Mouse (Mus musculus): ENCODE data around the gene 1700125H20Rik. TPM values are rescaled to one million over a fixed set of nuclear protein-coding genes. Genes with fewer than 3 reads are reported as not detected.

The 1700125H20Rik gene
- total and polyA plus RNA-seq, 2 experiments from 2014 or later, result 2.8 TPM; not detected in 1

DNA sequence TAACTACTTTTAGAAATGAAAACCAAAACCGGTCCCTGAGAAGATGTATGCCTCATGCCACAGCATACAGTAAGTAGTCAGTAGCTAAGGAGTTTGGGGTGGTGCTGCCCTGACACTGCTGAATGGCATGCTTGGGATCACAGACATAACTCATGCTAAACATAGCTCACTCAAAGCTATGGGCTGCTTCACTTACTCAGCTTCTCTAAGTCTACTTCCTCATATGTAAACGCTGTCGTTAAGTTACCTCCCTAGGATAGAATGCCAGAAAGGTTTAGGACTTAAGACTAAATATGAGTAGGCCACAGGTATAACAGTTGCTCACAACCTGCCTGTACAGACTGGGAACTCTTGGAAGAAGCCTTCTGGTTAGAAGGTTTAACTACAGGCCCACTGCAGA lies 44.5 kb downstream of the 1700125H20Rik start:
- Histone ChIP-seq H3K9me3 (ENCODE audit: low read length) (no peaks in the 10 kb centered on the region), H3K4me3 (ENCODE audit: low read depth, low read length) (no peak overlapping the region), H3K27me3 (ENCODE audit: insufficient read depth, low read length) (no peaks in the 10 kb centered on the region), H3K4me2 (ENCODE audit: low read depth, low read length, poor library complexity, severe bottlenecking) (no peak overlapping the region), H3K4me1 (ENCODE audit: insufficient read depth, low read length) (no peaks in the 10 kb centered on the region), H3K9ac (replicated peaks; ENCODE audit: low read length, poor library complexity, severe bottlenecking) (no peak overlapping the region), H3K27ac (ENCODE audit: low read depth, low read length) (no peak overlapping the region), H3K36me3 (ENCODE audit: insufficient read depth, low read length) (peaks cover 28% of the 10 kb centered on the region)
- ATAC-seq (ENCODE audit: low FRiP score) (no peak), DNase-seq (ENCODE audit: low spot score) (no peak)
- TF ChIP-seq CTCF (IDR thresholded peaks at IDR 0.05), result no peak
- 97% methylated on average over 3 of the region's 3 CpGs for WGBS

GRCm38 (mm10) chr11:85219014-85219413 lies 48.8 kb downstream of the 1700125H20Rik start:
- H3K27ac ChIP-seq (ENCODE audit: low read depth, low read length), result no peak overlapping the region
- ATAC-seq (ENCODE audit: low FRiP score) (no peak), DNase-seq (ENCODE audit: low spot score) (no peak)
- no peaks in the 10 kb centered on the region for H3K27me3 ChIP-seq (ENCODE audit: insufficient read depth, low read length)
- H3K9ac ChIP-seq (replicated peaks; ENCODE audit: low read length, poor library complexity, severe bottlenecking), result no peak overlapping the region
- H3K9me3 ChIP-seq (ENCODE audit: low read length), result no peaks in the 10 kb centered on the region
- H3K4me3 ChIP-seq (ENCODE audit: low read depth, low read length), result no peak overlapping the region
- no peaks in the 10 kb centered on the region for H3K4me1 ChIP-seq (ENCODE audit: insufficient read depth, low read length)
- no peak for TF ChIP-seq CTCF (IDR thresholded peaks at IDR 0.05)
- no peak overlapping the region for H3K4me2 ChIP-seq (ENCODE audit: low read depth, low read length, poor library complexity, severe bottlenecking)
- 94% methylated on average over 3 of the region's 3 CpGs for WGBS
- peaks cover 8% of the 10 kb centered on the region for H3K36me3 ChIP-seq (ENCODE audit: insufficient read depth, low read length)

DNA sequence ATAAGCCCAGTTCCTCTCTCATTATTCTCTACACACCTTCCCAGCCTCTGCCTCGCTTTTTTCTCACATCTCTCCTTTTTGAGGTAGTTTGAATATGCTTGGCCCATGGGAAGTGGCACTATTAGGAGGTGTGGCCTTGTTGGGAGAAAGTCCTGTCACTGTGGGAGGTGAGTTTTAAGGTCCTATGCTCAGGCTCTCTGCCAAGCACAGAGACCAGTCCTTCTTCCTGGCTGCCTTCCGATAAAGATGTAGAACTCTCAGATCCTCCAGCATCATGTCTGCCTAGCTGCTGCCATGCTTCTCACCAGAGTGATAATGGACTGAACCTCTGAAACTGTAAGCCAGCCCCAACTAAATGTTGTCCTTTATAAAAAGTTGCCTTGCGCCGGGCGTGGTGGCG lies 52.4 kb downstream of the 1700125H20Rik start:
- Histone ChIP-seq H3K4me2 (ENCODE audit: low read depth, low read length, poor library complexity, severe bottlenecking) (no peak overlapping the region), H3K4me1 (ENCODE audit: insufficient read depth, low read length) (no peaks in the 10 kb centered on the region), H3K9me3 (ENCODE audit: low read length) (no peaks in the 10 kb centered on the region), H3K4me3 (ENCODE audit: low read depth, low read length) (no peak overlapping the region), H3K27ac (ENCODE audit: low read depth, low read length) (no peak overlapping the region), H3K9ac (replicated peaks; ENCODE audit: low read length, poor library complexity, severe bottlenecking) (no peak overlapping the region), H3K27me3 (ENCODE audit: insufficient read depth, low read length) (no peaks in the 10 kb centered on the region), H3K36me3 (ENCODE audit: insufficient read depth, low read length) (0 out of 2 replicates have a peak, but pooled peaks cover 3% of the 10 kb centered on the region)
- ATAC-seq (ENCODE audit: low FRiP score), result no peak
- WGBS, result 95% methylated on average over 6 of the region's 6 CpGs
- TF ChIP-seq CTCF (IDR thresholded peaks at IDR 0.05), result no peak
- DNase-seq (ENCODE audit: low spot score), result no peak

- ATAC-seq (ENCODE audit: low FRiP score), result no peak
- no peaks in the 10 kb centered on the region for H3K4me1 ChIP-seq (ENCODE audit: insufficient read depth, low read length)
- DNase-seq (ENCODE audit: low spot score), result no peak
- no peak overlapping the region for H3K4me2 ChIP-seq (ENCODE audit: low read depth, low read length, poor library complexity, severe bottlenecking)
- over 99% methylated on average over 3 of the region's 3 CpGs for whole genome bisulfite sequencing
- H3K4me3 ChIP-seq (ENCODE audit: low read depth, low read length), result no peak overlapping the region
- H3K36me3 ChIP-seq (ENCODE audit: insufficient read depth, low read length), result 0 out of 2 replicates have a peak, but pooled peaks cover 3% of the 10 kb centered on the region
- no peak overlapping the region for H3K27ac ChIP-seq (ENCODE audit: low read depth, low read length)
- no peaks in the 10 kb centered on the region for H3K27me3 ChIP-seq (ENCODE audit: insufficient read depth, low read length)
- no peaks in the 10 kb centered on the region for H3K9me3 ChIP-seq (ENCODE audit: low read length)
- H3K9ac ChIP-seq (replicated peaks; ENCODE audit: low read length, poor library complexity, severe bottlenecking), result no peak overlapping the region
- no peak for TF ChIP-seq CTCF (IDR thresholded peaks at IDR 0.05)
Observed at GRCm38 (mm10) chr11:85223248-85223647, 53.0 kb downstream of the 1700125H20Rik start.

Other genes starting within 250 kb of the 1700125H20Rik start
- gene Car4, start 212.6 kb upstream of the 1700125H20Rik start, total RNA-seq (2014; rRNA removed), result 0.71 and 1.5 TPM in 2 replicates
- 9.0 and 12.1 TPM in 2 replicates for gene Car4, start 212.6 kb upstream of the 1700125H20Rik start, polyA plus RNA-seq (2015; fragmentation: Nextera tagmentation; extraction: Ambion mirVana)
- gene Usp32, start 30.2 kb upstream of the 1700125H20Rik start, total RNA-seq (2014; rRNA removed), result 57.3 and 61.7 TPM in 2 replicates
- 9.5 and 12.0 TPM in 2 replicates for gene Usp32, start 30.2 kb upstream of the 1700125H20Rik start, polyA plus RNA-seq (2015; fragmentation: Nextera tagmentation; extraction: Ambion mirVana)
- gene Appbp2, start 64.7 kb downstream of the 1700125H20Rik start, total RNA-seq (2014; rRNA removed), result 61.0 and 70.6 TPM in 2 replicates
- gene Appbp2, start 64.7 kb downstream of the 1700125H20Rik start, polyA plus RNA-seq (2015; fragmentation: Nextera tagmentation; extraction: Ambion mirVana), result 43.2 and 44.1 TPM in 2 replicates
- gene Ppm1d, start 140.8 kb downstream of the 1700125H20Rik start, total RNA-seq (2014; rRNA removed), result 17.3 and 20.5 TPM in 2 replicates
- 11.5 and 12.6 TPM in 2 replicates for gene Ppm1d, start 140.8 kb downstream of the 1700125H20Rik start, polyA plus RNA-seq (2015; fragmentation: Nextera tagmentation; extraction: Ambion mirVana)
- gene Bcas3, start 182.8 kb downstream of the 1700125H20Rik start, total RNA-seq (2014; rRNA removed), result 34.7 and 36.3 TPM in 2 replicates
- gene Bcas3, start 182.8 kb downstream of the 1700125H20Rik start, polyA plus RNA-seq (2015; fragmentation: Nextera tagmentation; extraction: Ambion mirVana), result 28.4 and 32.7 TPM in 2 replicates